In genomic region chr11:49250422-49251379, GRCm38 (mm10) we compare ENCODE assay signal across 8 mouse cellular contexts. TPM values are rescaled to one million over a fixed set of nuclear protein-coding genes. Genes with fewer than 3 reads are reported as not detected.
A peak's percentile ranks its signal among the peaks of the same experiment; 100 is the strongest.
DNase-seq lines count a peak whose midpoint lies in the region; ATAC-seq and TF ChIP-seq lines count a peak whose summit lies in the region.

No protein-coding gene starts in this region.

- H3K9me3 ChIP-seq in embryonic facial prominence, embryonic 10.5 days: no peaks in the 10 kb centered on the region
- no peaks in the 10 kb centered on the region for H3K9me3 ChIP-seq in intestine, embryonic 16.5 days (ENCODE audit: control insufficient read depth, low read length)
- H3K9me3 ChIP-seq in limb, embryonic 14.5 days (ENCODE audit: control insufficient read depth, low read length): no peaks in the 10 kb centered on the region
- no peaks in the 10 kb centered on the region for H3K9me3 ChIP-seq in midbrain, embryonic 15.5 days

- H3K27me3 ChIP-seq in embryonic facial prominence, embryonic 10.5 days (replicated peaks; ENCODE audit: low read depth, poor library complexity, severe bottlenecking): no peaks in the 10 kb centered on the region
- H3K27me3 ChIP-seq in intestine, embryonic 16.5 days (replicated peaks; ENCODE audit: control insufficient read depth, insufficient read depth, low read length): no peaks in the 10 kb centered on the region
- H3K27me3 ChIP-seq in limb, embryonic 14.5 days (ENCODE audit: control insufficient read depth, insufficient read depth, low read length): no peaks in the 10 kb centered on the region
- no peaks in the 10 kb centered on the region for H3K27me3 ChIP-seq in midbrain, embryonic 15.5 days (replicated peaks)

- peak; percentile 92 for DNase-seq in 3134 (ENCODE audit: extremely low read depth, insufficient read length, low spot score)
- DNase-seq in adrenal gland, postnatal 14 days: peak; percentile 95
- DNase-seq in embryonic facial prominence, embryonic 10.5 days (ENCODE audit: low spot score): peak; percentile 91
- peak; percentile 87 for DNase-seq in limb, embryonic 14.5 days (ENCODE audit: low spot score)
- DNase-seq in spleen, adult 12 weeks (ENCODE audit: low spot score): peak; percentile 78

- H3K4me1 ChIP-seq in embryonic facial prominence, embryonic 10.5 days: peaks cover 54% of the 10 kb centered on the region
- peaks cover 45% of the 10 kb centered on the region for H3K4me1 ChIP-seq in intestine, embryonic 16.5 days (ENCODE audit: control insufficient read depth, insufficient read depth, low read length)
- peaks cover 26% of the 10 kb centered on the region for H3K4me1 ChIP-seq in limb, embryonic 14.5 days (ENCODE audit: control insufficient read depth, insufficient read depth, low read length)
- H3K4me1 ChIP-seq in midbrain, embryonic 15.5 days: peaks cover 43% of the 10 kb centered on the region

- peak; percentile 86; the same call in 1 of the 2 replicates for TF ChIP-seq POLR2A in limb, embryonic 14.5 days (IDR thresholded peaks at IDR 0.05; ENCODE audit: borderline replicate concordance, extremely low read depth, insufficient read depth, insufficient read length)

- peak overlapping the region; percentile 96 for H3K27ac ChIP-seq in embryonic facial prominence, embryonic 10.5 days (replicated peaks)
- peak overlapping the region; percentile 96 for H3K27ac ChIP-seq in intestine, embryonic 16.5 days (ENCODE audit: low read length)
- H3K27ac ChIP-seq in limb, embryonic 14.5 days (replicated peaks; ENCODE audit: low read depth, low read length): peak overlapping the region; percentile 95
- peak overlapping the region; percentile 48; the same call in 1 of the 2 replicates for H3K27ac ChIP-seq in midbrain, embryonic 15.5 days

- peak overlapping the region; percentile 93 for H3K9ac ChIP-seq in intestine, embryonic 16.5 days (ENCODE audit: low read depth, low read length)
- H3K9ac ChIP-seq in limb, embryonic 14.5 days (ENCODE audit: low read depth, low read length, severe bottlenecking): peak overlapping the region; percentile 95
- peak overlapping the region; percentile 65 for H3K9ac ChIP-seq in midbrain, embryonic 15.5 days

- peaks cover 37% of the 10 kb centered on the region for H3K36me3 ChIP-seq in embryonic facial prominence, embryonic 10.5 days (replicated peaks)
- H3K36me3 ChIP-seq in intestine, embryonic 16.5 days (ENCODE audit: control insufficient read depth, insufficient read depth, low read length): no peaks in the 10 kb centered on the region
- H3K36me3 ChIP-seq in limb, embryonic 14.5 days (ENCODE audit: control insufficient read depth, insufficient read depth, low read length): peaks cover 28% of the 10 kb centered on the region
- H3K36me3 ChIP-seq in midbrain, embryonic 15.5 days (replicated peaks): no peaks in the 10 kb centered on the region

- H3K4me3 ChIP-seq in embryonic facial prominence, embryonic 10.5 days: peak overlapping the region; percentile 83
- H3K4me3 ChIP-seq in intestine, embryonic 16.5 days (ENCODE audit: low read length): peak overlapping the region; percentile 80
- peak overlapping the region; percentile 76 for H3K4me3 ChIP-seq in limb, embryonic 14.5 days (replicated peaks; ENCODE audit: low read length)
- peak overlapping the region; percentile 51 for H3K4me3 ChIP-seq in midbrain, embryonic 15.5 days

- peak; percentile 67 for ATAC-seq in granulocyte monocyte progenitor cell, adult 5-6 weeks (replicated peaks; ENCODE audit: poor library complexity, severe bottlenecking)
- peak; percentile 97 for ATAC-seq in intestine, embryonic 16.5 days
- ATAC-seq in limb, embryonic 14.5 days (ENCODE audit: low FRiP score, low read depth): peak; percentile 95
- peak; percentile 93 for ATAC-seq in midbrain, embryonic 15.5 days (replicated peaks)

- WGBS in embryonic facial prominence, embryonic 10.5 days: 2% methylated on average over 45 of the region's 45 CpGs
- WGBS in intestine, embryonic 16.5 days: 2% methylated on average over 45 of the region's 45 CpGs
- 2% methylated on average over 36 of the region's 45 CpGs for WGBS in limb, embryonic 14.5 days
- WGBS in midbrain, embryonic 15.5 days: 3% methylated on average over 44 of the region's 45 CpGs

- H3K4me2 ChIP-seq in intestine, embryonic 16.5 days (ENCODE audit: low read depth, low read length): peak overlapping the region; percentile 75
- H3K4me2 ChIP-seq in limb, embryonic 14.5 days (replicated peaks; ENCODE audit: low read depth, low read length, severe bottlenecking): peak overlapping the region; percentile 74
- peak overlapping the region; percentile 86 for H3K4me2 ChIP-seq in midbrain, embryonic 15.5 days

RNA-seq across cellular contexts. Expression of gene Mgat1, which starts 6.7 kb away (rescaled TPM):
- 95.9 and 96.7 TPM in 2 replicates for total RNA-seq in adrenal gland, postnatal 14 days (2021)
- polyA plus RNA-seq in embryonic facial prominence, embryonic 10.5 days (2016; fragmentation: Nextera tagmentation; extraction: Ambion mirVana): 34.8 and 40.3 TPM in 2 replicates
- 44.1 and 74.5 TPM in 2 replicates for total RNA-seq in granulocyte monocyte progenitor cell, adult 5-6 weeks (2014; fragmentation: Nextera tagmentation)
- total RNA-seq in granulocyte monocyte progenitor cell, adult 5-6 weeks (2017): 51.6 and 59.4 TPM in 2 replicates
- polyA plus RNA-seq in intestine, embryonic 16.5 days (2015; fragmentation: Nextera tagmentation; extraction: Ambion mirVana): 62.4 and 65.8 TPM in 2 replicates
- 83.7 and 117 TPM in 2 replicates for polyA plus RNA-seq in limb, embryonic 14.5 days (2012; rRNA removed)
- polyA plus RNA-seq in limb, embryonic 14.5 days (2014; fragmentation: Nextera tagmentation; extraction: Ambion mirVana): 64.7 and 68.0 TPM in 2 replicates
- polyA plus RNA-seq in midbrain, embryonic 15.5 days (2015; fragmentation: Nextera tagmentation; extraction: Ambion mirVana): 35.3 and 35.4 TPM in 2 replicates

RNA-seq across cellular contexts. Expression of gene Olfr1393, which starts 27.4 kb away (rescaled TPM):
- not detected in 2 replicates for total RNA-seq in adrenal gland, postnatal 14 days (2021)
- 0.10 TPM in 1 of 2 replicates, not detected in the other for polyA plus RNA-seq in embryonic facial prominence, embryonic 10.5 days (2016; fragmentation: Nextera tagmentation; extraction: Ambion mirVana)
- total RNA-seq in granulocyte monocyte progenitor cell, adult 5-6 weeks (2014; fragmentation: Nextera tagmentation): not detected in 2 replicates
- not detected in 2 replicates for total RNA-seq in granulocyte monocyte progenitor cell, adult 5-6 weeks (2017)
- 0.13 TPM in 1 of 2 replicates, not detected in the other for polyA plus RNA-seq in intestine, embryonic 16.5 days (2015; fragmentation: Nextera tagmentation; extraction: Ambion mirVana)
- polyA plus RNA-seq in limb, embryonic 14.5 days (2012; rRNA removed): 0.09 and 0.26 TPM in 2 replicates
- not detected in 2 replicates for polyA plus RNA-seq in limb, embryonic 14.5 days (2014; fragmentation: Nextera tagmentation; extraction: Ambion mirVana)
- polyA plus RNA-seq in midbrain, embryonic 15.5 days (2015; fragmentation: Nextera tagmentation; extraction: Ambion mirVana): 0.05 TPM in 1 of 2 replicates, not detected in the other

RNA-seq across cellular contexts. Expression of gene Olfr1392, which starts 34.4 kb away (rescaled TPM):
- total RNA-seq in adrenal gland, postnatal 14 days (2021): not detected in 2 replicates
- polyA plus RNA-seq in embryonic facial prominence, embryonic 10.5 days (2016; fragmentation: Nextera tagmentation; extraction: Ambion mirVana): 0.06 TPM in 1 of 2 replicates, not detected in the other
- total RNA-seq in granulocyte monocyte progenitor cell, adult 5-6 weeks (2014; fragmentation: Nextera tagmentation): not detected in 2 replicates
- not detected in 2 replicates for total RNA-seq in granulocyte monocyte progenitor cell, adult 5-6 weeks (2017)
- polyA plus RNA-seq in intestine, embryonic 16.5 days (2015; fragmentation: Nextera tagmentation; extraction: Ambion mirVana): not detected in 2 replicates
- polyA plus RNA-seq in limb, embryonic 14.5 days (2012; rRNA removed): 0.15 and 0.18 TPM in 2 replicates
- 0.06 TPM in 1 of 2 replicates, not detected in the other for polyA plus RNA-seq in limb, embryonic 14.5 days (2014; fragmentation: Nextera tagmentation; extraction: Ambion mirVana)
- polyA plus RNA-seq in midbrain, embryonic 15.5 days (2015; fragmentation: Nextera tagmentation; extraction: Ambion mirVana): 0.04 and 0.05 TPM in 2 replicates

RNA-seq across cellular contexts. Expression of gene Zfp62, which starts 47.6 kb away (rescaled TPM):
- total RNA-seq in adrenal gland, postnatal 14 days (2021): 33.2 and 36.9 TPM in 2 replicates
- 46.8 and 50.0 TPM in 2 replicates for polyA plus RNA-seq in embryonic facial prominence, embryonic 10.5 days (2016; fragmentation: Nextera tagmentation; extraction: Ambion mirVana)
- 46.4 and 46.5 TPM in 2 replicates for total RNA-seq in granulocyte monocyte progenitor cell, adult 5-6 weeks (2014; fragmentation: Nextera tagmentation)
- 62.2 and 88.5 TPM in 2 replicates for total RNA-seq in granulocyte monocyte progenitor cell, adult 5-6 weeks (2017)
- 20.7 and 23.1 TPM in 2 replicates for polyA plus RNA-seq in intestine, embryonic 16.5 days (2015; fragmentation: Nextera tagmentation; extraction: Ambion mirVana)
- 14.9 and 22.1 TPM in 2 replicates for polyA plus RNA-seq in limb, embryonic 14.5 days (2012; rRNA removed)
- 38.0 and 43.1 TPM in 2 replicates for polyA plus RNA-seq in limb, embryonic 14.5 days (2014; fragmentation: Nextera tagmentation; extraction: Ambion mirVana)
- polyA plus RNA-seq in midbrain, embryonic 15.5 days (2015; fragmentation: Nextera tagmentation; extraction: Ambion mirVana): 45.1 and 46.0 TPM in 2 replicates

RNA-seq across cellular contexts. Expression of gene Olfr10, which starts 53.8 kb away (rescaled TPM):
- not detected in 2 replicates for total RNA-seq in adrenal gland, postnatal 14 days (2021)
- not detected in 2 replicates for polyA plus RNA-seq in embryonic facial prominence, embryonic 10.5 days (2016; fragmentation: Nextera tagmentation; extraction: Ambion mirVana)
- total RNA-seq in granulocyte monocyte progenitor cell, adult 5-6 weeks (2014; fragmentation: Nextera tagmentation): not detected in 2 replicates
- total RNA-seq in granulocyte monocyte progenitor cell, adult 5-6 weeks (2017): not detected in 2 replicates
- polyA plus RNA-seq in intestine, embryonic 16.5 days (2015; fragmentation: Nextera tagmentation; extraction: Ambion mirVana): not detected in 2 replicates
- not detected in 2 replicates for polyA plus RNA-seq in limb, embryonic 14.5 days (2012; rRNA removed)
- not detected in 2 replicates for polyA plus RNA-seq in limb, embryonic 14.5 days (2014; fragmentation: Nextera tagmentation; extraction: Ambion mirVana)
- not detected in 2 replicates for polyA plus RNA-seq in midbrain, embryonic 15.5 days (2015; fragmentation: Nextera tagmentation; extraction: Ambion mirVana)

Comparison
In these comparisons a context has a peak if more than half of its experiments do, and no peak if none do; other contexts are left out.
1. Peak in every context shown above with its lines: DNase-seq, ATAC-seq, H3K4me3 ChIP-seq and H3K27ac ChIP-seq.